Mouse (Mus musculus): ENCODE results near the gene Zfp429. TPM values are rescaled to one million over a fixed set of nuclear protein-coding genes. Genes with fewer than 3 reads are reported as not detected.
"Not testable (repeated sequence)": the region's sequence is repeated elsewhere in the genome, so short reads cannot be mapped to it uniquely, and the experiment has no call there.

Zfp429 gene
- polyA plus RNA-seq (2015; fragmentation: Nextera tagmentation; extraction: Ambion mirVana) = 4.0 and 5.5 TPM in 2 replicates

GRCm38 (mm10) chr13:67399183-67399903, at the start of gene Zfp429:
TSS of gene Zfp429 (minus strand) at chr13:67399819.
- peak within 1 kb of the TSS; percentile 57 for H3K4me3 ChIP-seq (replicated peaks)
- not testable (repeated sequence) for H3K36me3 ChIP-seq; H3K27me3 ChIP-seq (replicated peaks); H3K27ac ChIP-seq (replicated peaks); H3K4me1 ChIP-seq; H3K9me3 ChIP-seq (replicated peaks)
- peak; percentile 99 for ATAC-seq (ENCODE audit: low FRiP score)
- peak within 1 kb of the TSS; percentile 69 for H3K4me2 ChIP-seq
- WGBS = 5% methylated on average over 15 of the region's 16 CpGs
- peak within 1 kb of the TSS; percentile 53; the same call in 1 of the 2 replicates for H3K9ac ChIP-seq (replicated peaks)

DNA sequence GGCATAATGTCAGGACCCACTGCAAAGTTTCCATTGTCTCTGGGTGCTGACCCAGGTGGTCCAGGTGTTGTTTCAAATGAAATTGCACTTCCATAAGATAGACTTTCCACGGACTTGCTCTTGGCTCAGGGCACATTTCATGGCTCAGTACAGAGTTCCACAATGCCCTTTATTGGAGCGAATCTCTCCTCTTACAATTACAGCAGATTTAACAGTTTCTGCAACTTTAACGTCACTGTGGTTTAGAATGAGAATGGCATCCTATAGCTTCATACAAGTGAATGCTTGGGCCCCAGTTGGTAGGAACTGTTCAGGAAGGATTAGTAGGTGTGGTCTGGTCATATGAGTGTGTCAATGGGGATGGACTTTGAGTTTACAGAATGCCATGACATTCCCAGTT, 37.5 kb upstream of the Zfp429 start:
- not testable (repeated sequence) for H3K9ac ChIP-seq (replicated peaks); ATAC-seq (ENCODE audit: low FRiP score); H3K9me3 ChIP-seq (replicated peaks); H3K27ac ChIP-seq (replicated peaks); H3K4me1 ChIP-seq; H3K4me3 ChIP-seq (replicated peaks); H3K27me3 ChIP-seq (replicated peaks); H3K4me2 ChIP-seq
- H3K36me3 ChIP-seq = peaks cover 16% of the 10 kb centered on the region
- 100% methylated on average over 1 of the region's 3 CpGs for WGBS

DNA sequence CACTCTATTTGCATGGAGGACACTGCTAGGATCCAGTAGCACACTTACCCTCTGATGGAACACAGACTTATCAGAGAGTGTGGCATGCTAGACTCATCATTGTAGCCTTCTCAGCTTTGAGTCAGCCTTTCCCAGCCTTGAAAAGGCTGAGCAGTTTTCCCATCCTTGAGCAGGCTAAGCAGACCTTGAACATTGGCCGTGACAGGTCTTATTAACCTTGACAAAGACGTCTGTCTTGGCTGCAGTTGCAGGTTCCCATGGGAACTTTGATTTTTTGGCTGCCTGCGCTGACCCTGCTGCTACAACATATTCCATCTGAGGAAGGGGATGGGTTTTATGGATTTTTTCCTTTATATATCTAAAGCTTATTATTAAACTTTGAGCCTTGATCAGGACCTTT, 28.5 kb upstream of the Zfp429 start:
- H3K27ac ChIP-seq (replicated peaks) = no peak overlapping the region
- no peaks in the 10 kb centered on the region for H3K9me3 ChIP-seq (replicated peaks)
- no peaks in the 10 kb centered on the region for H3K27me3 ChIP-seq (replicated peaks)
- no peak overlapping the region for H3K4me2 ChIP-seq
- H3K4me3 ChIP-seq (replicated peaks) = no peak overlapping the region
- no peaks in the 10 kb centered on the region for H3K4me1 ChIP-seq
- ATAC-seq (ENCODE audit: low FRiP score) = no peak
- H3K36me3 ChIP-seq = no peaks in the 10 kb centered on the region
- H3K9ac ChIP-seq (replicated peaks) = no peak overlapping the region
- 81% methylated on average over 3 of the region's 3 CpGs for WGBS

GRCm38 (mm10) chr13:67425699-67426098, 26.1 kb upstream of the Zfp429 start:
- not testable (repeated sequence) for H3K27ac ChIP-seq (replicated peaks); ATAC-seq (ENCODE audit: low FRiP score); H3K4me2 ChIP-seq; H3K9ac ChIP-seq (replicated peaks); H3K9me3 ChIP-seq (replicated peaks); H3K4me3 ChIP-seq (replicated peaks); H3K27me3 ChIP-seq (replicated peaks); H3K4me1 ChIP-seq; H3K36me3 ChIP-seq

GRCm38 (mm10) chr13:67422532-67422931, 22.9 kb upstream of the Zfp429 start:
- H3K27ac ChIP-seq (replicated peaks); H3K4me2 ChIP-seq; ATAC-seq (ENCODE audit: low FRiP score); H3K4me3 ChIP-seq (replicated peaks); H3K9ac ChIP-seq (replicated peaks); H3K27me3 ChIP-seq (replicated peaks); H3K36me3 ChIP-seq; H3K9me3 ChIP-seq (replicated peaks): not testable (repeated sequence)
- peaks cover 12% of the 10 kb centered on the region for H3K4me1 ChIP-seq
- 83% methylated on average over 2 of the region's 2 CpGs for WGBS

DNA sequence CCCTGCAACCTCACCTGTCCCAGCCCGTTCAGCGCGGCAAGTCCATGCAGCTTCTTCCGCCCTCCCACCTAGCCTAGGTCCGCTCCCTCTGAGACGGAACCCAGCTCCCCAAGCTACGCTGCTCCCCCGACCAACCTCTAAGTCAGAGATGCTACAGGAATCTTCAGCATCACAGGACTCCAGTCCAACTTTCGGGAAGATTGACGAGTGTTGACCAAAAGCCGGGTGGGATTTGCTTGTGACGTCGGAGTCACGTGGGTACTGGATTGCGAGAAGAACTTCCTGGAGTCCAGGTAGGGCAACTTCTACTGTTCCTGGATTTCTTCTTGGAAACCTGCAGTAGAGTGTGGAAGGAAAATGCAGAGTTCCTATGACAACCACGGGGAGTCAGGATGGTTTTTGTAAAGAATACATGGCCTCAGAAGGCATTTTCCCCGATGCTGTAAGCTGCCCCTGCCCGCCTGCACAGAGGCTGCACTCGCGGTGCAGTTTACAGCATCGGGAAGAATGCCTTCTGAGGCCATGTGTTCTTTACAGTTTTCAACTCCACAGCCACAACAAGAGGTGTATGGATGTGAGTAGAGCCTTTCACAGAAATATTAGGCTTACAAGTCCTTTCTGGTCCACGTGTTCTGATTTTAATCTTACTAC, 21.7 kb upstream of the Zfp429 start, which contains the start of gene Zfp459:
Gene Zfp459 (minus strand): TSS at position 212 of the 651 bp plus-strand sequence.
- peak; percentile 88 for ATAC-seq (ENCODE audit: low FRiP score)
- no peak within 1 kb of the TSS for H3K27ac ChIP-seq (replicated peaks)
- H3K9ac ChIP-seq (replicated peaks) = peak within 1 kb of the TSS; percentile 51
- 2% methylated on average over 22 of the region's 22 CpGs for WGBS
- no peaks in the 10 kb centered on the region for H3K9me3 ChIP-seq (replicated peaks)
- no peaks in the 10 kb centered on the region for H3K36me3 ChIP-seq
- H3K4me1 ChIP-seq = peaks cover 12% of the 10 kb centered on the region
- H3K4me2 ChIP-seq = peak within 1 kb of the TSS; percentile 95
- H3K4me3 ChIP-seq (replicated peaks) = peak within 1 kb of the TSS; percentile 66
- no peaks in the 10 kb centered on the region; the same call in 1 of the 2 replicates for H3K27me3 ChIP-seq (replicated peaks)

DNA sequence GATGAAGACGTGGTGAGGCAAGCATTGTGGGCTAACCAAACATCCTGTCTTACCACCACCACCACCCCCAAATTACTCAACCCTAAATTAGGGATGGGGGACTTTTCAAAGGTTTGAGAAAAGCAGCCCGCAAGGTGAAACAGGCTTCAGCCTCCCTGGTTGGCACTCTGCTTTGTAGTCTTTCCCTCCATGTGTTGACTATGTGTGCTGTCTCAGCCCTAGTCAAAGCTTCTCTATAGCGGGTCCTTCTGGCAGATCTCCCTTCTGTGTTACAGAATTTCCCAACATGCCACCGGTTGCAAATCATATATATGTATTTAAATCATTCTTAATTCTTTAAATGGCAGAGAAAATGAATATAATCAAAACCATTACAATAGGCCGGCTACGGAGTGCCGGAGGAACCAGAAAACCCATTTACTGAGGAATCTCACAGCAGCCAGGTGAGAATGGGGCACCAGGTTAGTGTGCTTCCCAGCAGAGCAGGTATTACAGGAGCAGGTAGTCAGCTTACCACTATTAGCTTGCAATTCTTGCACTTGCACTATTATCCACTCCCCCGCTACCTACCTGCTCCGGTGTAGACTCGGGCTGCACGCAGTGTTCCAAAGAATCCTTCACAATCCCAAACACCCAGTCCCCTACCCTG, 21.1 kb upstream of the Zfp429 start:
- no peaks in the 10 kb centered on the region for H3K36me3 ChIP-seq
- H3K27me3 ChIP-seq (replicated peaks) = no peaks in the 10 kb centered on the region; the same call in 1 of the 2 replicates
- peak; percentile 27; the same call in 1 of the 2 replicates for ATAC-seq (ENCODE audit: low FRiP score)
- H3K4me1 ChIP-seq = peaks cover 12% of the 10 kb centered on the region
- peak overlapping the region; percentile 95 for H3K4me2 ChIP-seq
- H3K27ac ChIP-seq (replicated peaks) = no peak overlapping the region
- peak overlapping the region; percentile 66 for H3K4me3 ChIP-seq (replicated peaks)
- H3K9ac ChIP-seq (replicated peaks) = peak overlapping the region; percentile 51
- no peaks in the 10 kb centered on the region for H3K9me3 ChIP-seq (replicated peaks)
- WGBS = 36% methylated on average over 11 of the region's 11 CpGs

- no peak overlapping the region for H3K4me2 ChIP-seq
- H3K4me1 ChIP-seq = peaks cover 12% of the 10 kb centered on the region
- H3K27me3 ChIP-seq (replicated peaks) = no peaks in the 10 kb centered on the region
- H3K9ac ChIP-seq (replicated peaks) = no peak overlapping the region
- no peaks in the 10 kb centered on the region for H3K36me3 ChIP-seq
- 90% methylated on average over 3 of the region's 3 CpGs for WGBS
- H3K9me3 ChIP-seq (replicated peaks) = no peaks in the 10 kb centered on the region
- no peak for ATAC-seq (ENCODE audit: low FRiP score)
- no peak overlapping the region for H3K27ac ChIP-seq (replicated peaks)
- no peak overlapping the region for H3K4me3 ChIP-seq (replicated peaks)
These were observed 17.2 kb upstream of the Zfp429 start for GRCm38 (mm10) chr13:67416811-67417210.

DNA sequence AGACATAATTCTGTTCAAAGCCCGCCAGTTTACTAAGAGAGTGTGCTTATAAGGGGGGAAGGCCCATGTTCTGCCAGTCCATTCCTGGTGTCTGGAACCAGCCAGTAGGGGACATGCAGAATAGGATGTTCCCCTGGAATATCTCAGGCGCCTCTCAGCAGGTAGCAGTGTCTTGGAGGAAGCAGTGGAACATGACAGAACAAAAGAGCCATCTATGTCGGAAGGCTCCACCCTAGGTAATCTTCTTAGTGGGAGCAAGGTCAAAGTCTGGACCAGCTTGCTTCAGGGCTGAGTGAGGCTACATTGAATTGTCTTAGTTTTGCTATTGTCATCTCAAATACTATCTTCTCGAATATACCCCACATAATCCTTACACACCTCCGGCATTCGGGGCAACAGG, 16.1 kb upstream of the Zfp429 start:
- Histone ChIP-seq H3K4me3 (replicated peaks) (no peak overlapping the region), H3K27ac (replicated peaks) (no peak overlapping the region), H3K4me1 (peaks cover 4% of the 10 kb centered on the region), H3K27me3 (replicated peaks) (no peaks in the 10 kb centered on the region), H3K36me3 (no peaks in the 10 kb centered on the region), H3K9ac (replicated peaks) (no peak overlapping the region), H3K4me2 (no peak overlapping the region), H3K9me3 (replicated peaks) (no peaks in the 10 kb centered on the region)
- ATAC-seq (ENCODE audit: low FRiP score) = no peak
- 88% methylated on average over 6 of the region's 6 CpGs for WGBS

DNA sequence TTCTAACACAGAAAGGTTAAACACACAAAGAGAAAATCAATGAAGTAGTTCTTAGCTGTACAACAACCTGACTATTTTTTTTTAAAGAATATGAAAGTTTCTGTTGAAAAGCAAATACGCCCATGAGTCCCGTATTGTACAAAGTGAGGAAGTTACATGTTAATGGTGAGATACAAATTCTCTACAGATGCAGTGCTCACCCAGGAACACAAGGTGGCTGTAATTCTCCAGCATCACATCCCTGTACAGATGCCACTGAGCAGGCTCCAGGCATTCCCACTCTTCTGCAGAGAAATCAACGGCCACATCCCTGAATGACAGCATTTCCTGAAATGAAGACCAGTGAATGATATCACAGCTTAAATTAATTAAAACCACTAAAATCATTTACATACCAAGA, 14.0 kb upstream of the Zfp429 start:
- H3K4me1 ChIP-seq; H3K9me3 ChIP-seq (replicated peaks); H3K4me3 ChIP-seq (replicated peaks); ATAC-seq (ENCODE audit: low FRiP score); H3K4me2 ChIP-seq; H3K27ac ChIP-seq (replicated peaks); H3K27me3 ChIP-seq (replicated peaks); H3K9ac ChIP-seq (replicated peaks); H3K36me3 ChIP-seq: not testable (repeated sequence)
- 76% methylated on average over 3 of the region's 3 CpGs for WGBS

DNA sequence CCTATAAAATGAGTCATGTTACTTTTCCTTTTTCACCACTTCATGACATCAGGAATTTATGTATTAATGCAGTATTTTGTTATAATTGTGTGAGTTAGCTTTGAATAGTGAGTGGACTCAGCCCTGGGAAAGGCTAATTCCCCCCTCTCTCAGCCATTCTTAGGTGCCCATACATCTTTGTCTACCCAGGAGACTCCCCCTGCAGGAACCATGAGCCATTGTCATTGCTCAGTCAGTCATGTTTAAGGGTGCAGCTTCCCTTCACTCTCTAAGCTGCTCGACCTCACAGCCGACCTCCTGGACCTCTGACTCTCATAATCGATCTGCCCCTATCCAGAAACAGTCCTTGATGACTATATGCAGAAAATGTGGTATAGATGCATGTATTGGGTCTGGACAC, 23.4 kb downstream of the Zfp429 start:
- not testable (repeated sequence) for H3K4me2 ChIP-seq; H3K27ac ChIP-seq (replicated peaks); H3K9ac ChIP-seq (replicated peaks); H3K4me3 ChIP-seq (replicated peaks); H3K27me3 ChIP-seq (replicated peaks); H3K9me3 ChIP-seq (replicated peaks); H3K4me1 ChIP-seq; H3K36me3 ChIP-seq
- WGBS = 53% methylated on average over 3 of the region's 3 CpGs
- peak; percentile 37; the same call in 1 of the 2 replicates for ATAC-seq (ENCODE audit: low FRiP score)
